Mouse (Mus musculus): ENCODE results near the gene Smim8. TPM values are rescaled to one million over a fixed set of nuclear protein-coding genes. Genes with fewer than 3 reads are reported as not detected.
A peak's percentile ranks its signal among the peaks of the same experiment; 100 is the strongest.
"Not testable (repeated sequence)": the region's sequence is repeated elsewhere in the genome, so short reads cannot be mapped to it uniquely, and the experiment has no call there.

Smim8 gene
- 12.3 and 29.8 TPM in 2 replicates for total RNA-seq (2014; fragmentation: Nextera tagmentation)
- 11.9 and 15.1 TPM in 2 replicates for total RNA-seq (2017)

DNA sequence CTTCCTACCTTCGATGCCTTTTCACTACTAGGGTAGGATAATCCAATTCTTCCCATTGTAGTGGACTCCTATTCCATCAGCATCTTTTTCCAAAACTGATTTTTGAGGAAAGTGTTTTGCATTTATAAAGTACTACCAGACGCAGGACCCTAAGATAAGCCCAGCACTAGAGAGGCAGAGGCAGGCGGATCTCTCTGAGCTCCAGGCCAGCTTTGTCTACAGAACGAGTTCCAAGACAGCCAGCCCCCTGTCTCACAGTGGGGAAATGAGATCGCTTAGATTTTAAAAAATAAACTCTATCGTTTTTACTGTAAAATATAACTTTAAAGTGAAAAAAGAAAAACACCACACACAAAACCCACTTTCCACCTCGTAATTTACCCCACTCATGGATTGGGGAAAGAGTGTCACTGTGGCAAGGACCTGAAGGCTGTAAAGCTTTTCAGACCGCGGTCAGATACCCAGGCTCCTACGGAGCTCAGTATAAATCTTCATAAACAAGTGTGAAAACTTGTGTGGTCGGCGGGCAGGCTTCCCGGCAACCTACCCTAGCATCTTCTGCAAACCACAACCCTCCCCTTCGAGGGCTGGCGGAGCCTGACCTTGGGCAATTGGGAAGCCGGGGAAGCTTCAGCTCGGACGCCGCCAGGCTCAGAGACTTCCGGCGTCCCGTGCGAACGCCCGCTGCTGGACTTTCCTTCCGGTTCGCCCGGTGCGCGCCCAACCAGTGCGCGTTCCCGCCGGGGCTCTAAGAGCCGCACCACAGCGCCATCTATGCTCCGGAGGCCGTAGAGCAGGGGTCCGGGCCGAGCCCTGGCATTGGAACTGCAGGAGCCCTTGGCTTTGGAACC lies at the start of gene Smim8:
Smim8 (minus strand) TSS at position 747 of the 851 bp plus-strand sequence.
- peak; percentile 99 for ATAC-seq (replicated peaks; ENCODE audit: poor library complexity, severe bottlenecking)

DNA sequence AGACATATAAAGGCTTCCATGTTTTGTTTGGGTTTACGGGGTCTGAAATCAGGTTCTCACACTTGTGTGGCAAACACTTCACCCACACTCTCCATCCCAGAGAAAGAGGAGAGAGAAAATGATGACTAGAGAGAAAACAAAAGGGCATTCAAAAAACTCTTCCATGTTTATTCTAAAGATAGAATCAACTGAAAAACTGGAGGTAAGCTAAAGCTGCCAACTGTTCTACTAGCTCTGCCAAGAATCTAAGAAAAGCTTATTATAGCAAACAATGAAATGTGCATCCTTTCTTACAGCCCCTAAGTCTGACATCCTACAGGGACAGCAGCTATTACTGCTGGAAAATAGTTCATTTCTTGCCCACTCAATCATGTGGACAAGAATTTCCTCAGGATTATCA lies 45.7 kb upstream of the Smim8 start:
- ATAC-seq (replicated peaks; ENCODE audit: poor library complexity, severe bottlenecking), result no peak

DNA sequence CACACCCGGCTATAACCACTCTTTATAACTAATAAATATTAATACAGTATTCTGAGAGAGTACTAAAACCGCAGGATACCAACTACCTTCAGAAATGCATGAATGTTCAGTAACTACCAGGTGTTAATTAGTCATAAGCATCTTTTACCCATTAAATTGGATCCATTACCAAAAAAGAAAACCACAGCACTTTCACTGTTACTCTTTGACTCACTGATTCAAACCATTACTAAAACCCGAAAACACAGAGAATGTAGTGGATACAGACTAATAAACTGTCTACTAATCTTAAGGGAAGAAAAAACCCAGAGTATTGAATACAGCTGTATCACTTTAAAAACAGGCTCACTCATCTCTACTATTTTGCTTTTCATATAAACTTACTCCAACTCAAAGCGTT lies 41.7 kb upstream of the Smim8 start:
- no peak for ATAC-seq (replicated peaks; ENCODE audit: poor library complexity, severe bottlenecking)

DNA sequence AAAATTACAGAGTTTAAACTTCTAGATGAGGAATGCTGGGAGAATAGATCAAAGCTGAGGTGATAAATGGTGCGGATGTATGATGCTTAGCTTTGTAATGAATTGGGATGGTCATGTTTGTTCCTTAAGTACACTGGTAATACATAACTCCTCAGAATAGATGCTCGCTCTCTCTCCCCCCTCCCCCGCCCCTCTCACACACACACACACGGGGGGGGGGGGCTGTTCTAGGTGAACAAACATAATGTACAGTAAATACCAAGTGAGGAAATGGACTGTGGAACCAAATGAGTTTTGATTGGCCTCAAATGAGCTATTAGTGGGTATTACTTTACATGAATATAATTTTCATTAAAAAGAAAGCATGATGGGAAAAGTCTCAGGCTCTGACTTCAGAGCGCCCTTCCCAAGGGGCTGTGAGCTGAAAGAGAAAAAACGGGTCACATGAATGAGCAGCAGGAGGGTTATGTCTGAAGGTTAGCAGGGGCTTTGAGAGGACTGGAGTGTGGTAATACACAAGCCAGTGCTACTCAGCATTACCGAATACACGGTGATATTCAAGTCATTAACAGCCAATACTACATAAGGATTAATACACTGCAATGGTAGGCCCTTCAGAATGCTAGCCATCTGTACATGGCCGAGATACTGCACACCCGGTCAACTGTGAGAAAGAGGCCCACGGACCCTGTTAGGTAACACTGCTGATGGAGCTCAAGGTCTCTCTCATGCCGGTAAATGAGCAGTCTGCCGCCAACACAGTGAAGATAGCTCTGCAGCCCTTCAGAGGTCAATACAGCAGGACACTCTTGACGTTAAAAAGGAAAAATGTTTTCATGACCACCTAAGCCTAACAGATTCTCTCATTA lies 23.2 kb upstream of the Smim8 start:
- ATAC-seq (replicated peaks; ENCODE audit: poor library complexity, severe bottlenecking), result no peak

DNA sequence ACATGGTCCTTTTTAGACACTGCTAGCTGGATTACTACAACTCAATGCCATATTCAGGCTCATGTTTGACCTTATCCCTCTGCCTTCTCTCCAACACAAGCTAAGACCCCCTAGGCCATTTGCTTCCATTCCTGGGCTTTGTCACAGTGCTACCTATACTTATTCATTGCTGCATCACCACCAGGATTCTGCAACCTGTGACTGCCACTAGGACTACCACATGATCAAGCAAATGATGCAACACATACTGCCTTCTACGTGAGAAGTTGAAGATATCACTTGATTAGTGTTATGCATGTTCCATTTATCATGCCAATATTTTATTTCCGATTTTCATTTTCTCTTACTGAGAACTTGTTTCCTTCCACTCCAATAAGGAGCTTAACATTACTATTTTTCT lies 19.8 kb upstream of the Smim8 start:
- peak; percentile 60 for ATAC-seq (replicated peaks; ENCODE audit: poor library complexity, severe bottlenecking)

DNA sequence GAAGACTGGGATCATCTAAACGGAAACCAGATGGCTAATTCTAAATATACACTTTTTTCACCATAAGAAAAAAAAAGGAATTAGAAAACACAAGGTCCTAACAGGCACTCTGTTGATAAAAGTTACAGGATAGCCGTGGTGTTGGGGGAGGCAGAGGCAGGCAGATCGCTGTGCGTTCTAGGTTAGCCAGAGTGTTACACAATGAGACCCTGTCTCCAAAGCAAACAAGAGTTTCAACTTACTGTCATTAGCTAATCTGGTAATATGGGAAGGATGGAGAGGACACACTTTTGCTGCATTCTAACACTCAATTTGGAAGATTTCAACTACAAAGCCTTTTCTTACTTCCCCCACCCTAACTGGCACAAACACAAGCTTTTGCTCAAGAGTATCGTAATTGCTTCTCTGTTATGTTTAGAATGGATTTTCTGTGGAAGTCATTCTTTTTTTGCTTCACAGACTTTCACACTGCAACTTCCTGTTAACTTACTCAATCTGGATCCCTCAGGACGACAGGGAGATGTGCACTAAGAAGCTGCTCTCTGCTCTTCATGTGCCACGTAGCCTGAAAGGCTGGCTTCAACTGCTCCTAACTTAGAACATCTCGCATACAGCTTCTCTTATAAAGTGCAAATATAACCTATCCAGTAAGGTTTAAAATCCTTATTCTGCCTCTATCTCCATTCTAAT lies 19.2 kb upstream of the Smim8 start:
- peak; percentile 78 for ATAC-seq (replicated peaks; ENCODE audit: poor library complexity, severe bottlenecking)

DNA sequence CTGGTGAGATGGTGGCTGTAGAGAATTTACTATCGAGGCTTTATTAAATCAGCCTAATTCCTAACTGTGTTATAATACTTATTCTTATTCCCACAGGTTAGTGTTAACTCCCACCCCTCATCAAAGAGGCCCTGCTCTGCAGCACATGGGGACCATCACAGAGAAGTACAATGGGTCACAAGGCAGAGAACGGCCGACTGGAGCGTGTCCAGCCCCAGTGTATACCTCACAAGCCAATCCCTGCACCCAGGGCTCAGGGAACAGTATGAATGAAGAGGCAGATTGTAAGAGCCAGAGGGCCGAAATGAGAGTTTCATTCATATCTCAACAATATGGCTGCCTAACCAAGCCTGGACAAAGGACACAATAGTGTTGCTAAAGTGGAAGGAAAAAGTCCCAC lies 18.1 kb upstream of the Smim8 start:
- no peak for ATAC-seq (replicated peaks; ENCODE audit: poor library complexity, severe bottlenecking)

DNA sequence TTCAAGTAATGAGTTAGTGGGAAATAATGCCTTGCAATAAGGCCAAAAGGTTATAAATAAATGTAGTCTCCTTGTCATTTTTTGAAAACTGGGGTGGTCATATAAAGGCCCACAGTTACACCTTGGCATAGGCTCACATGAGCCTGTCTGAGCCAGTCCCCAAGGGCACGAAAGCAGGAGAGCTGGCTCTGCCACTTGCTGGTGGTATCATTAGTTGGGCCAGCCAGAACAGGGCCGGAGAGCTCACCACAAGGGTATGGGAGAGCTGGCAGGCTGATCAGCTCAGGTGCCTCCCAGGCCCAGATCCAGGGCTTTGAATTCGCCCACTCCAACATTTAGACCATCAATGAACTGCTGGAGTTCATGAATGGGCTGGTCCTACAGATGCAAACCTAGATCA lies 8.3 kb upstream of the Smim8 start:
- no peak for ATAC-seq (replicated peaks; ENCODE audit: poor library complexity, severe bottlenecking)

DNA sequence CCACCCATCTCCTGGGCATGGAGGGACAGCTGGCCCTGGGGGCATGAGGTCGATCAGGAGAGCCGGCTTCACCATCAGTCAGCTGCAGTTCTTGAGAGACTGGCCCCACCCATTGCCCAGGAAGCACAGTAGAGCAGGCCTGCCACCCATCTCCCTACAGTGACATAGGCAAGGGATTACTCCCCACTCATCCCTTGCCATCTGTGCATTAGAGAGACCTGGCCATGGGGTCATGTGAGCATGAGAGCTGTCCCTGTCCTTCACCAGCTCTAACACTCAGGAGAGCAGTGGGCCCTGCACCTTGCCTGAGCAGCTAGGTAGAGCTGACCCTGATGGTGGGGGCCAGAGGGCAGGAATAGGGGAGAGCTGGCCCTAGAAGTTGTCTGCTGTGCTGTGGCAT lies 7.4 kb upstream of the Smim8 start:
- no peak for ATAC-seq (replicated peaks; ENCODE audit: poor library complexity, severe bottlenecking)

DNA sequence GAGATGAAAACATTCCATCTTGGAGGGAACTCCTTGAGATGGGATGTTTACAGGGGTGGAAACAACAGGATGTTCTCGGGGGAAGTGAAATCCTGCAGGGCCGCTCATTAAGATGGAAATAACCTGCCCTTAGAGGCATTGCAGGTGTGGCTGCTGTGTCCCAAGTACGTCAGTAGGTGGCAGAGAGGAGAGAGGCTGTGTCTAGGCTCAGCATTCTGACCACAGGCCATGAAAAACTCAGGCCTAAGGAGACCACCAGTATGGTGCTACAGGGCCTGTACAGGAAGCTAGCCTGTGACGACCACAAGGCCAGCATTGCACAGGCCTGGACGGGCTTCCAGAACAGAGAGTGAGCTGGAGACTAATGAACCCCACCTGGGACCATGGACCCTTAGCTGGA lies 6.6 kb upstream of the Smim8 start:
- ATAC-seq (replicated peaks; ENCODE audit: poor library complexity, severe bottlenecking), result peak; percentile 52

DNA sequence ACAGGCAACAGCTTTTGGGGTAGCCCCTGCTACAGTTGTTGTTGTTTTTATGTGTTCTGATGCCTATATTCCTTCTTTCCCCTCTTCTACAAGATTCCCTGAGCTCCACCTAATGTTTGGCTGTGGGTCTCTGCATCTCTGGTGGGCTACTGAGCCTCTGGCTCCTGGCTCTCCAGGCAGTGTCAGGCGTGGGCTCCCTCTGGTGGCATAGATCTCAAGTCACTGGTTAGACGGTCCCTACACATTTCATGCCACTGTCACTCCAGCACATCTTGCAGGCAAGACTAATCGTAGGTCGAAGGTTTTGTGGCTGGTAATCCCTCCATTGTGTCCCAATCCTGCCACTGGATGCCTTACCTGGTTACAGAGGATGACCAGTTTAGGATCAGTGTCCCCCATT lies 4.5 kb upstream of the Smim8 start:
- ATAC-seq (replicated peaks; ENCODE audit: poor library complexity, severe bottlenecking), result no peak

DNA sequence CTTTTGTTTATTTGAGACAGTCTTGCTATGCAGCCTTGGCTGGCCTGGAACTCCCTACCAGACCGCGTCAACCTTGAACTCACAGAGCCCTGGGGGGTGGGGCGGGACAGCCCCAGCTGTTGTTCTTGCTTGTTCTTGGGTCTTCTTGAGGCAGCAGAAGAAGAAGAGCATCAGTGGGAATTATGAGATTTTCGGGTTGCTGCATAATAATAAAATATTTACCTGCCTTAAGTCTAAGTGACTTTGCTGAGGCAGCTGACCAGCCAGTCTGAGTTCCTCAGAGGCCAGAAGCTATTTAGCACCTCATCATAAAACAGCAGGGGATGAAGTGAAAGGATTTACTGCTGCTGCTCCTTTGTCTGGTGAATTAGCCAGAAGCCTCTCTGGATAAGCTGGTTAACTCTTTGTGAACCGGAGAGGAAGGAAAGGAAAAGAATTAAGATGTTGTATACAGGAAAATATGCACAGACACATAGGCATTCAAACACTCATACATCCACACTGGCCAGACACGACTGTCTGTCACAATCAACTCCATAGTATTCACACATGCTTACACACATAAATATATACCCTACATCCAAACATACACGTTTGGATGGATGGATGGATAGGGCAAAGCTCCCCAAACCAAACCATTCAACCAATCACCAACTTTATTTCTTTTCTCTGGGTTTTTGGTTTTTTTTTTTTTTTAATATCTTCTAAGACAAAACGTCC lies 6.4 kb downstream of the Smim8 start:
- no peak for ATAC-seq (replicated peaks; ENCODE audit: poor library complexity, severe bottlenecking)

DNA sequence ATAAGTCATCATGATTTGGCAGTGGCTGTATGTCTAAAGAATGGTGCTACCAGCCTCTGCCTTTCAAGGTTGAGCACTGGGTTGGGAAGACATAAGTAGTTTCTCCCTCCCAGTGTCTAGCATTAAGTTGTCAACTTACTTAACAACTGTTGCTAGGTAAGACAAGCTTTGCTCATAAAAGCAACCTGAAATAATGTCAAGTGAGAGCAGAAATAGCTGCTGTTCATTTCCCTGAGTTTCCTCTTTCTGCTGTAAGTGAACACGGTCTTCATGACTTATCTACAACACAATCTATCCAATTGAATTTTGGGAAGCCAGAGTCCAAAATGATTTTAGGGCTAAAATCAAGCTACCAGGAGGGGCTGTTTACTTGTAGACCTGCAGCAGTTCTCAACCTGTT lies 22.1 kb downstream of the Smim8 start, which contains the start of gene Gm136:
Gm136 (minus strand) TSS at position 101 of the 400 bp plus-strand sequence.
- ATAC-seq (replicated peaks; ENCODE audit: poor library complexity, severe bottlenecking), result no peak

DNA sequence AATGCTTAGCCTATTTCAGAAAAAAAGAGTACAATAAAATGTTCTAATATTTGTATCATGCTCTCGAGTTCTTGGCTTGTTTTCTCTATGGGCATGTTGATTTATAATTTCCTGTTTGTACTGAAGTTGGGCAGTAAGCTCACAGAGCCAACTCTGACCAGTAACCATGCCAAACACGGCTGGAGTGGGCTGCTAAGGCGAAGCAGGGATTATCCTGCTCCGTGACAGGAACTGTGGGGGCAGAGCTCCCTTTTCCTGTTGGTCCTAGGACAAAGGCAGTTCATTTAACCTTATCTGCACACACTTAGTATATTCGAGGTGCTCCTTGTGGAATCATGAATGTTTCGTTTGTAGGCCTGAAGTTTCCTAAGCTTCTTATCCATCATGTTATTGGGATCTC lies 29.0 kb downstream of the Smim8 start:
- ATAC-seq (replicated peaks; ENCODE audit: poor library complexity, severe bottlenecking), result no peak

DNA sequence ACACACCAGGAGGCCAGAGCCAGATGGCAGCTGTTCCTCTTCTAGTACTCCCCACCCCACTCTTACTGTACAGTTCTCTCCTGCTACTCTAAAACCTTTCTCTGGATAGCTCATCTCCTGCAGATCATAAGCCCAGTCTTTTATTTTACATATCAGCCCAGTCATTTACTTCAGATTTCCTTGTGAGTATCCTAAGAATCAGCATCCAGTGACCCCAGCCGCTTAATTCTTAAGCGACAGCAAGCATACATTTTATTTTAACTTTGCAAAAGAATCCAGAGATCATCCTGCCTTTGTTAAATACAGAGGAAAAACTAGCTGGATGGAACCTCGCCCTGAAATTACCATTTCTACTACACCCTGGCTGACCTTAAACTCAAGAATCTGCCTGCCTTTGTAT lies 43.8 kb downstream of the Smim8 start:
- ATAC-seq (replicated peaks; ENCODE audit: poor library complexity, severe bottlenecking), result no peak

DNA sequence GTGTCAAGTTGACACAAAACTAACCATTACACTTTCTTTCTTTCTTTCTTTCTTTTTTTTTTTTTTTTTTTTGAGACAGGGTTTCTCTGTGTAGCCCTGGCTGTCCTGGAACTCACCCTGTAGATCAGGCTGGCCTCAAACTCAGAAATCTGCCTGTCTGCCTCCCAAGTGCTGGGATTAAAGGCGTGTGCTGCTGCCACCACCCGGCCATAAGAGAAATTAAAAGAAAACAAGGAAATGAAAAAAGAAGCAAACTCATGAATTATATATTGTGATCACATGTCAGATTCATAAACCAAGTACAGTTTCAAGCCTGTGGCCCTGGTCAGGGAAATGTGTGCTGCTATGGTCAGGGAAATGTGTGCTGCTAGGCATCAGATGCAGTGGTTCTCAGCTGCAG lies 44.8 kb downstream of the Smim8 start:
- ATAC-seq (replicated peaks; ENCODE audit: poor library complexity, severe bottlenecking), result not testable (repeated sequence)

DNA sequence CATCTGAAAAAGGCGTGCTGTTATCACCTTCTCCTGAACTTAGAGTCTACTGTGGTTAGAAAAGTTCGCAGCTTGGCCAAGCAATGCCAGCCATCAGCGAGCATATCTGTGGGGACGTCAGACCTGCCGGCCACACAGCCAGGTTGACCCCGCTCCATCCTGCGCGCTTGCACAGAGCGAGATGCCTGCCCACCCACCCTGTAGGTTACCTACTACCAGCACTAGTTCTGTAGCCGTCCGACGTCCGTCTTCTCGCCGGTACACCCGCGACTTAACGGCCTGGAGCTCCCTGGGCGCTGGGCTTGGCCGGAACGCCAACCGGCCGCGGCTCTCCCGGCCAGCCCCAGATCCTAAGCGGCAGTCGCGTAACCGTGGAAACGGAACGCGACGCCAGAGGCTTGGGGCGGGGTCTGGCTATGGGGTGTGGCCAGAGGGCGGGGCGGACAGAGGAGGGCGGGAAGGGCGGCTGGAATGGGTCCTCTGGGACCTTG lies 48.3 kb downstream of the Smim8 start, which contains the start of gene Cfap206:
Cfap206 (minus strand) TSS at position 356 of the 491 bp plus-strand sequence.
- peak; percentile 100 for ATAC-seq (replicated peaks; ENCODE audit: poor library complexity, severe bottlenecking)

DNA sequence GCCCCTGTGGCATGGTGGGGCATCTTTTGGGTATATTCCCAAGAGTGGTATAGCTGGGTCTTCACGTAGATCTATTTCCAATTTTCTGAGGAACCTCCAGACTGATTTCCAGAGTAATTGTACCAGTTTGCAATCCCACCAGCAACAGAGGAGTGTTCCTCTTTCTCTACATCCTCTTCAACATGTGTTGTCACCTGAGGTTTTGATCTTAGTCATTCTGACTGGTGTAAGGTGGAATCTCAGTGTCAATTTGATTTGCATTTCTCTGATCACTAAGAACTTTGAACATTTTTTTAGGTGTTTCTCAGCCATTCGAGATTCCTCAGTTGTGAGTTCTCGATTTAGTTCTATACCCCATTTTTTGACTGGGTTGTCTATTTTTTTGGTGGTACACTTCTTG lies 52.5 kb downstream of the Smim8 start:
- ATAC-seq (replicated peaks; ENCODE audit: poor library complexity, severe bottlenecking), result not testable (repeated sequence)

DNA sequence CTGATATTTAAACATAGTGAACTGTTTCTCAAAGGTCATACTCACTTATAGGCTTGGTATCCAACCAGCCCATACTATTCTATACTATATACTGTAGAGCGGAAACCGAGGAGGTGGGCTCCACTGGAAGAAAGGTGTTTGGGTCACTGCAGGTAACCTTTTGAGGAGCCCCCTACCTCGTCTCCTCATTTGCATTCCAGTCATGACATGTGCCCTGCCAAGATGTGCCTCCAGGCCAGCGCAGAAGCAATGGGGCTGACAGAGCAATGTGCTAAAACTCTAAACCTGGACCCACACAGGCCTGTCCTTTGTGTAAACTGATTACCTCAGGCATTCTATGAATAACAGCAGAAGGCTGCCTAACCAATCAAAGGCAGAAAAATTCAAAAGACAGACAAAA lies 53.9 kb downstream of the Smim8 start:
- ATAC-seq (replicated peaks; ENCODE audit: poor library complexity, severe bottlenecking), result no peak

DNA sequence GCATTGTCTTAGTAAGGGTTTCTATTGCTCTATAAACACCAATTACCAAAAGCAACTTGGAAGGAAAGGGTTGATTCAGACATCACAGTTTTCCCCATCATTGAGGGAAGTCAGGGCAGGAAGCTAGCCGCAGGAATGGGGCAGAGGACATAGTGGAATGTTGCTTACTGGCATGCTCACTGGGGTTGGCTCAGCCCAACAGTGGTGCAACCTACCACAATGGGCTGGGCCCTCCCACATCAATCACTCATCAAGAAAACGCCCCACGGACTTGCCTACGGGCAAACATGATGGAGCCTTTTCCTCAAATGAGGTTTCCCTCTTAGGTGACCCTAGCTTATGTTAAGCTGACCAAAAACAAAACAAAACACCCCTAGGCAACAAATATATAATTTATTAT lies 55.0 kb downstream of the Smim8 start:
- ATAC-seq (replicated peaks; ENCODE audit: poor library complexity, severe bottlenecking), result no peak

Data from granulocyte monocyte progenitor cell, adult 5-6 weeks (primary cell).